Mouse (Mus musculus) heart, postnatal 25 days (tissue): ENCODE data around the gene Magi1. TPM values are rescaled to one million over a fixed set of nuclear protein-coding genes. Genes with fewer than 3 reads are reported as not detected.
A peak's percentile ranks its signal among the peaks of the same experiment; 100 is the strongest.

Experiments used
- DNase-seq: peaks from one replicate; pipeline ENCODE4 v3.0.0; 2022; ENCODE audit warnings: low spot score
- intact Hi-C: fragments of 180-260 bp; cut with DNase I; formaldehyde crosslinking; loops from one replicate; pipeline ENCODE4 v1.15.1; 2025
- total RNA-seq, 2 experiments: library from RNA; stranded (reverse); gene quantifications; 2 replicates each; pipeline ENCODE4 v1.2.3; 2021

Magi1 gene
- total RNA-seq, 2 experiments from 2014 or later: 15.9 to 18.1 TPM

- intact Hi-C loops: no loop called here
- no peak for DNase-seq
These were observed 67.9 kb downstream of the Magi1 start for GRCm38 (mm10) chr6:94215834-94216233.

GRCm38 (mm10) chr6:94214895-94215538, 68.7 kb downstream of the Magi1 start:
- no peak for DNase-seq
- intact Hi-C loops: no loop called here

DNA sequence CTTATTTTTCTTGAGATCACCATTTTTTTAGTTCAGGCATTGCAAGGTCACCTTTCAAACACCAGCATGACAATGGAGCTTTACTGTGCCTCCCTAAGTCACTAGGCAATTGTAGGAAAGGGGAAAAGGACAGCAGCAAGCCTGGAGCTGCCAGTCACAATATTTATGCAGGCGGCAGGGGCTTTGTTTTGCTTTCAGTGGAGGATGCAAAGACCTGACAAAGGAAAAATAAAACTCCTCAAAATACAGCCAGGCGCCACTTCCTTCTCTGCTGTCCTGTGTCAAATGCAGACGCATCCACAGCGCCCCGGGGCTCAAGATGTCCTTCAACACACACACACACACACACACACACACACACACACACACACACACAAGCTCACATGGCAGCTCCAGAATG, 77.8 kb downstream of the Magi1 start:
- intact Hi-C loops: no loop called here

GRCm38 (mm10) chr6:94203642-94204145, 80.0 kb downstream of the Magi1 start:
- no peak for DNase-seq
- intact Hi-C loops: no loop called here

More for the DNA sequence above, 77.8 kb downstream of the Magi1 start:
- DNase-seq: no peak

- no peak for DNase-seq
- intact Hi-C loops: no loop called here
These were observed 81.8 kb downstream of the Magi1 start for GRCm38 (mm10) chr6:94201940-94202339.

DNA sequence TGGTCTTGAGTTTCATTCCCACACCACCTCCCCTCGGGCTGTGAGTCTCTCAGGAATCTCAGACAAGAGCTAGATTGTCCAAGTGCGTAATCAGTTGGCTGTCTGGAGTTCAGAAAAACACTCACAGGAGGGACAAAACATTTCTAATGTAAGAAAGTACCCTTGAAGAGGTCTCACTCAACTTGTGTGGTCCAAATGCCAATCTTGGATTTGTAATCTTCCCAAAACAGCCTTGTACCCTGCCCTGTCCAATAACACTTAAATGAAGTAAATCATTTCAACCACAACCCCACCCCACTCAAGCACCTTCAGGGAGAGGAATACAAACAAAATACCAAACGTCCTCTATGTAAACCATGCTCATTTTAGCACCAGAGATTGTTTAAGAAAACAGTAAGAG, 82.8 kb downstream of the Magi1 start:
- intact Hi-C loops: no loop called here
- DNase-seq: no peak

DNA sequence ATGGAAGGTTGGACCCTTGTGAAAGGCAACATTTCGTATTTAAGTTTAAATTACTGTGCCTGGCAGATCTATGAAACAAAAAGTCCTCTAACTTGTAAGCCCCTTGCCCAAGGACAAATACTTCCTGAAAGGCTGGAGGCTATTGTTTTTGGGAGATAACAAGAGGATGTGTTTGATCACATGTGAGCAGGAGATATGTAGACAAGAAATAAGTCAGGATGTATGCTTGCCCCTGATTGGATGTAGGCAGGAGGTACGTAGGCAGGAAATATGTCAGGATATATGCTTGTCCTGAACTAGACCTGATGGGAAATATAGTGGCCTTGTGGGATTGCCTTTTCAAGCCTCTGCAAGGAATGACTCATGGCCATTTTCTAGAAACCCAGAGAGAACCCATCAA, 84.0 kb downstream of the Magi1 start:
- DNase-seq: no peak
- intact Hi-C loops: no loop called here

DNA sequence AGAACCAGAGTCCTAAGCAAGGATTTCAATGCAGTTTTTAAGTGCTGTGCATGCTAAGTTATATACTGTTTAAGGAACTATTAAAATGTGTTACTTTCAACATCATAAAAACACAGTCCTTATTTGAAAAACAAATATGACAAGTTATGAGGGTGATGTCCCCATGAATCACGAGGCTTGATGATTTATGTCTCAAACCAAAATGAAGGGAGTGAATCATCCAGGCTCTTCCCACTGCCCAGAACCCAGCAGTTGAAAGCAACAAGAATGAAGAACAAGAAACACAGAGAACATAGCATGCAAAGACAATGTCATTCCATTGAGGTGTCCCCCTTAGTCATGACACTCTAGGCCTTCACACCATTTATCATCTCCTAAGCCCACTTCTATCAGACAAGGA, 85.9 kb downstream of the Magi1 start:
- intact Hi-C loops: no loop called here
- DNase-seq: no peak

DNA sequence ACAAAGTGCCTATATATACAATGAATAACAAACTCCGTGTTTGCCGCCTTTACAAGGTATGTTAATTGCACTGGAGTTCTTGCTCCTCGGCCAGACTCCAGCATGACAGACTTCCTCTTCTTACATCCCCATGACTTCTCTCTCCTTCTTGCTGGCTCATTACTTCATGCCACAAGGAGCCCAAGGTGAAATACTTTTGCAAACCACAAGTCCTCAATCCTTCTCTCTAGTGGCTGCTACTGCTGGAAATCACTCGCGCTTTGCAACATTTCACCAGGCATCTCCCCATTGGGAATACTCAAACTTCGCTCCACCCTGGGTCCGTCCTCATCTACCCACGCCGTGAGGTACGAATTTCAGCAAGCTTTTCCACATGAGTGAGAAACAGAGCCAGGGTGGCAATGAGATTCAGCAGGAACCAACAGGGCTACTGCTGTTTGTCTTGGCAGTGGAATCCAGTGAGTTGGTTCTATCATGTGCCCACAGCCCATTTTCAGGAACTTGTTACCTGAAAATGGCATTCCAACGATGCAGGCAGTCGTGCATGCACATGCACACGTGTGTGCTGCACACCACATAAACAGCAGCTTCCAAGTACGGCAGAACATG, 88.3 kb downstream of the Magi1 start:
- no peak for DNase-seq
- intact Hi-C loops: no loop called here

GRCm38 (mm10) chr6:94190830-94191229, 92.9 kb downstream of the Magi1 start:
- intact Hi-C loops: no loop called here
- DNase-seq: no peak

GRCm38 (mm10) chr6:94189379-94189778, 94.3 kb downstream of the Magi1 start:
- no peak for DNase-seq
- intact Hi-C loops: loop anchor here (5.0 kb wide), 3 partner anchors 33 to 107 kb away; partner anchors contain the start of gene Magi1

DNA sequence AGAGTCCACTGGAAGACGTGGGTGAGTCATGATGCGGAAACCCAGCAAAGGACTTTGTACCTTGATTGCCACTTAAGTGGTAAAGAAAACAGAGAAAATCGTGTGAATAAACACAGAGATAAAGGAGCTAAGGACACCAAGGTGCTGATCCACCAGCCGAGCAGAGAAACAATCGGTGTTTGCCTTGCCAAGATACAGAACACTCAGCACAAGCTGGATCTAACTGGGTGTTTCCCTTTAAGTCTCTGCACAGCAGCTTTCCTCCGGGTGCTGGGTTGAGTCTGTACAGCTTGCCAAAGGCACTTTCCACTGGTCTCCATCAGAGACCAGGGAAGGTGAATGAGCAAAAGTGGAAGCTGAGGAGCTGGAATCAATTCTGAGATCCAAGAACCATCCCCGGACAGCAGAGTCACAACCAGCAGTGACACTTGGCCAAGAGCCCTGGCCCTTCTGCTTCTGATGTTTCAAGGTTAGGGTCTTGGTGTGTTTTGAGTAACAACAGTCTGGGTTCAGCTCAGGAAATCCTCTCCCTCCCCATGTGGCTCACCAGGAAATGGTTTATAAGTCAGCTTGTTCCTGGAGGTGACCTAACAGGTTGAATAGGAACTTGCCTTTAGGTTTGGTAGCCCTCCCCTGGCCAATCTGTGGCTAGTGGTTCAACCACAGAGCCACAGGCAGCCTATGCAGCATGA, 96.9 kb downstream of the Magi1 start:
- intact Hi-C loops: loop anchor here (5.0 kb wide), 3 partner anchors 36 to 104 kb away; partner anchors contain the start of gene Magi1
- peak; percentile 17 for DNase-seq

- intact Hi-C loops: loop anchor here (5.0 kb wide), 1 partner anchor 37 kb away; no protein-coding TSS in a partner anchor
These were observed 99.4 kb downstream of the Magi1 start for GRCm38 (mm10) chr6:94184268-94184667.

DNA sequence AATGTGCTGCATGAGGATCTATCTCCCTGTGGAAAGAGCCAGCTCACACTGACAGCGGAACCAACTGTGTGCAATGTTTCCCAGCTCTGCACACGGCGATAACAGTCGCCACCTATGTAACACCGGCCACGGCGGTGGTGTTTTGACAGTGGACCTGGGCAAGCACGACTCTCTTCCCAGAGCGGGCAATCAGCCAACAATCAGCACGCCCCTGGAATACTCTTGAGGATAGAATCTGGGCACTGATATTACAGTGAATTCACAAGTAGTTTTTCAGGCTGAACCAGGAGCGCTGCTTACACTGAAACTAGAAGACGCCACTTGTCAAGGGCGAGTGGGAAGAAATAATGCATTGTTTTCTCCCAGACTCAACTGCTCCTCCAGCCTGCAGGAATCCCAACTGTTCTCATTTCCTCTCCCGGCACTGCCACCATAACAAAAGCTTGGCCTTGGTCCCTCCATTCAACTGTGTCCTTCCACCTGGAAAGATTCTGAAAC, 100.3 kb downstream of the Magi1 start:
- intact Hi-C loops: loop anchor here (5.0 kb wide), 1 partner anchor 36 kb away; no protein-coding TSS in a partner anchor
- no peak for DNase-seq

More at GRCm38 (mm10) chr6:94184268-94184667, 99.4 kb downstream of the Magi1 start:
- no peak for DNase-seq

- no peak for DNase-seq
- intact Hi-C loops: loop anchor here (5.0 kb wide), 1 partner anchor 34 kb away; no protein-coding TSS in a partner anchor
These were observed 102.0 kb downstream of the Magi1 start for GRCm38 (mm10) chr6:94181673-94182255.

DNA sequence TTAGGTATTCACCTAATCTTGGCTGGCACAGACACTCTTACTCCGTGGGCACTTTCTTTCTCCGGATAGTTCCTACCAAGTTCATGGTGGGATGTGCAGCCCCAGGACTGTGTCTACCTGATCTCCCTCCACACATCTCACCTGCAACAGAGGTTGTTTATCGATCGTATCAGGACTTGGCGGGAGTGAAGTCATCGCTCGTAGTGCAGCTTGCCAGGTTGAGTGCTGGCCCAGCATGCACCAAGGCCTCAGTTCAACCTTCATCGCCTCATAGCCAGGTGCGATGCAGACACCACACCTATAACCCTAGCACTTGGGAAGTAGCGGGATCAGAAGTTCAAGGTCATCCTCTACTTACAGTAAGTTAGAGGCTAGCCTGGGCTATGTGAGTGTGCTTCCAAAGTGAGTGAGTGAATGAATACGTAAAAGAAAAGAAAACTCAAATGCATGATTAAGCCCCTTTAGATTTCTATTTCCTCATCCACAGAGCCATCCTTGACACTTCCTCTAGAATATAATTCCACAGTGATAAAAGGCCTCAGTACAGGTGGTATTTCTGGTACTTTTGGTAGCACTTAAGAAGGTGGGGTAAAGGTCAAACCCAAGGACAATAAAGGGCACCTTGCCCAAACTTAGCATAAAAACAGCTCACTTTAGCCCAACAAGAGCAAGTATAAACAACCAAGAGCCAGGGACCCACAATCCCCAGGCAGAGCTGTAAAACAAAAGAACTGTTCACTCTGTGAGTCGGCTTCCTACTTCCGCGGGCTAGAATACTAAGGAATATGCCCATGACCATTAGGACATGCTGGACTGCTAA, 103.2 kb downstream of the Magi1 start:
- intact Hi-C loops: loop anchor here (5.0 kb wide), 1 partner anchor 33 kb away; no protein-coding TSS in a partner anchor
- DNase-seq: no peak

DNA sequence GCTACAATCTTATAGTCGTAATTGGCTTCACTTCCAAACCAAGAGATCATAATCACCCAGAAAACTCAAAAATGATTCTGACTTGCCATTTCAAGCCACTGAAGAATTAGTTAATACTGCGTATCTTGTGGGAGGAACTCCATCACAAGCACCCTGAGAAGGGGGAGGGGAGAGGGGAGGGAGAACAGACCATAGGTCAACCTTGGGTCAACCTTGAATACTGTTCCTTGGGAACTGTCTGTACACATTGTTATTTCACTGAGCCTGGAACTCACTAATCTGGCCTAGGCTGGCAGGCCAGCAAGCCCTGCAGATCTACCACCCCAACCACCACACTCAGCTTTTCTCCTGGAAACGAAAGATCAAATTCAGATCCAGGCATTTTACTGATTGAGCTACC, 106.2 kb downstream of the Magi1 start:
- DNase-seq: no peak
- intact Hi-C loops: no loop called here

- intact Hi-C loops: no loop called here
- no peak for DNase-seq
These were observed 107.0 kb downstream of the Magi1 start for GRCm38 (mm10) chr6:94176705-94177104.

DNA sequence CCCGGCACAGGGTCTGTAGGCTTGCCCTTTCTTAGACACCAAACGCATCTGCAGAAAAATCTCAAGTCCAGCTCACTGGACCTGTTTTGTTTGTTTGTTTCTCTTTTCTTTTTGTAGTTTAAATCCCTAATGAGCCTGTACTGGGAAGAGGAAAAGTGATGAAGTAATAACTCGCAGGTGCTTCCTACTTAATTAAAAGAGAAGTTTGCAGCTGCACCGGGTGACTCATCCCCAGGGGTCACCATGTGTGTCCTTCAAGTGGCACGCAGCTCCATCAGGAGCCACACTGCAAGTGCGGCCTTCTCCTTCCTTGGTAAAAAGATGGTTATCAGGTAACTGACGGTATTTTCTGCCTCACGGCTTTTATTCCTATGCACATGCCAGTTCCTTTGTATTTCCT, 112.5 kb downstream of the Magi1 start:
- intact Hi-C loops: no loop called here
- no peak for DNase-seq
